Mouse (Mus musculus) neural tube, embryonic 15.5 days (tissue): ENCODE data around the gene Dagla. TPM values are rescaled to one million over a fixed set of nuclear protein-coding genes. Genes with fewer than 3 reads are reported as not detected.

ENCODE experiments used
- ATAC-seq: fragments of 200-750 bp; cut with Nextera tagmentation; 2 replicates; pipeline ENCODE4 v1.8.0; 2017; ENCODE audit warnings: mild to moderate bottlenecking, moderate TSS enrichment, moderate library complexity; ENCODE audit not compliant: low FRiP score
- H3K27ac ChIP-seq: fragments of 300-500 bp; sonication (generic); replicated peaks from 2 replicates; pipeline ENCODE4 v1.5.1; 2015; ENCODE audit warnings: mild to moderate bottlenecking, inconsistent platforms
- H3K27me3 ChIP-seq: fragments of 300-500 bp; sonication (generic); replicated peaks from 2 replicates; pipeline ENCODE4 v1.6.1; 2015; ENCODE audit warnings: inconsistent platforms
- H3K36me3 ChIP-seq: fragments of 300-500 bp; sonication (generic); 2 replicates; pipeline ENCODE4 v1.6.1; 2015; ENCODE audit warnings: inconsistent platforms
- H3K4me1 ChIP-seq: fragments of 300-500 bp; sonication (generic); 2 replicates; pipeline ENCODE4 v1.6.1; 2015; ENCODE audit warnings: inconsistent platforms
- H3K4me2 ChIP-seq: fragments of 300-500 bp; sonication (generic); 2 replicates; pipeline ENCODE4 v1.6.1; 2015; ENCODE audit warnings: inconsistent platforms, mild to moderate bottlenecking, moderate library complexity
- H3K4me3 ChIP-seq: fragments of 300-500 bp; sonication (generic); replicated peaks from 2 replicates; pipeline ENCODE4 v1.5.1; 2015; ENCODE audit warnings: mild to moderate bottlenecking, inconsistent platforms
- H3K9ac ChIP-seq: fragments of 300-500 bp; sonication (generic); replicated peaks from 2 replicates; pipeline ENCODE4 v1.6.1; 2015; ENCODE audit warnings: mild to moderate bottlenecking, inconsistent platforms
- H3K9me3 ChIP-seq: fragments of 300-500 bp; sonication (generic); replicated peaks from 2 replicates; pipeline ENCODE4 v1.6.1; 2016; ENCODE audit warnings: inconsistent platforms
- WGBS: fragments of 180-500 bp; shearing (Covaris S2); methylation state at CpG from one replicate; pipeline ENCODE4 v1.1.7; 2015; ENCODE audit warnings: mixed read lengths; 5-methylcytosine and 5-hydroxymethylcytosine counted together
- polyA plus RNA-seq: library from polyadenylated mRNA; unstranded; fragments of >200 nt; fragmentation: Nextera tagmentation; extraction: Ambion mirVana; gene quantifications from 2 replicates; pipeline ENCODE4 v1.2.1, GENCODE M21; 2015

The Dagla gene
- polyA plus RNA-seq, 1 experiment from 2014 or later, result 12.2 TPM

- Histone ChIP-seq H3K36me3 (no peaks in the 10 kb centered on the region), H3K4me3 (no peak overlapping the region), H3K9me3 (no peaks in the 10 kb centered on the region)
These were observed 2.7 kb upstream of the Dagla start for GRCm38 (mm10) chr19:10307351-10307750.

GRCm38 (mm10) chr19:10306521-10307243, 2.0 kb upstream of the Dagla start:
- H3K9me3 ChIP-seq, result no peaks in the 10 kb centered on the region
- no peak overlapping the region for H3K27ac ChIP-seq
- H3K9ac ChIP-seq, result no peak overlapping the region
- no peak overlapping the region for H3K4me2 ChIP-seq
- no peak overlapping the region for H3K4me3 ChIP-seq
- H3K27me3 ChIP-seq, result peaks cover 9% of the 10 kb centered on the region; the same call in 1 of the 2 replicates
- H3K4me1 ChIP-seq, result peaks cover 31% of the 10 kb centered on the region
- no peaks in the 10 kb centered on the region for H3K36me3 ChIP-seq
- 89% methylated on average over 5 of the region's 5 CpGs for whole genome bisulfite sequencing
- no peak for ATAC-seq

More at GRCm38 (mm10) chr19:10307351-10307750, 2.7 kb upstream of the Dagla start:
- H3K4me1 ChIP-seq, result peaks cover 28% of the 10 kb centered on the region
- 76% methylated on average over 5 of the region's 5 CpGs for WGBS
- H3K4me2 ChIP-seq, result no peak overlapping the region
- H3K27me3 ChIP-seq, result peaks cover 9% of the 10 kb centered on the region; the same call in 1 of the 2 replicates
- H3K9ac ChIP-seq, result no peak overlapping the region
- no peak overlapping the region for H3K27ac ChIP-seq
- ATAC-seq, result no peak

- H3K9ac ChIP-seq, result no peak overlapping the region
- 89% methylated on average over 12 of the region's 12 CpGs for WGBS
- no peak overlapping the region for H3K4me3 ChIP-seq
- no peaks in the 10 kb centered on the region for H3K36me3 ChIP-seq
- no peaks in the 10 kb centered on the region for H3K9me3 ChIP-seq
- H3K27me3 ChIP-seq, result peaks cover 9% of the 10 kb centered on the region; the same call in 1 of the 2 replicates
- ATAC-seq, result no peak
- H3K4me1 ChIP-seq, result peaks cover 41% of the 10 kb centered on the region
- no peak overlapping the region for H3K27ac ChIP-seq
- H3K4me2 ChIP-seq, result peak overlapping the region; percentile 81; the same call in 1 of the 2 replicates
These were observed 963 bp upstream of the Dagla start for GRCm38 (mm10) chr19:10305640-10306039.

GRCm38 (mm10) chr19:10304395-10304794, 282 bp downstream of the Dagla start:
- Histone ChIP-seq H3K9me3 (no peaks in the 10 kb centered on the region), H3K27me3 (peaks cover 9% of the 10 kb centered on the region; the same call in 1 of the 2 replicates), H3K27ac (0 out of 2 replicates have a peak overlapping the region, but pooled peaks have one; percentile 23), H3K4me2 (peak overlapping the region; percentile 81), H3K36me3 (no peaks in the 10 kb centered on the region), H3K9ac (peak overlapping the region; percentile 87), H3K4me1 (peaks cover 43% of the 10 kb centered on the region), H3K4me3 (peak overlapping the region; percentile 90)
- ATAC-seq, result peak; percentile 61
- WGBS, result 3% methylated on average over 37 of the region's 37 CpGs

GRCm38 (mm10) chr19:10302852-10303251, 1.8 kb downstream of the Dagla start:
- WGBS, result 92% methylated on average over 3 of the region's 3 CpGs
- no peak overlapping the region for H3K4me3 ChIP-seq
- no peak overlapping the region for H3K4me2 ChIP-seq
- H3K36me3 ChIP-seq, result no peaks in the 10 kb centered on the region
- H3K9me3 ChIP-seq, result no peaks in the 10 kb centered on the region
- ATAC-seq, result no peak
- H3K9ac ChIP-seq, result no peak overlapping the region
- no peak overlapping the region for H3K27ac ChIP-seq
- H3K27me3 ChIP-seq, result peaks cover 9% of the 10 kb centered on the region; the same call in 1 of the 2 replicates
- peaks cover 45% of the 10 kb centered on the region for H3K4me1 ChIP-seq

GRCm38 (mm10) chr19:10301866-10302356, 2.8 kb downstream of the Dagla start:
- Histone ChIP-seq H3K27me3 (peaks cover 9% of the 10 kb centered on the region), H3K9ac (no peak overlapping the region), H3K36me3 (no peaks in the 10 kb centered on the region), H3K27ac (no peak overlapping the region), H3K4me1 (peaks cover 51% of the 10 kb centered on the region), H3K4me2 (no peak overlapping the region), H3K9me3 (no peaks in the 10 kb centered on the region), H3K4me3 (no peak overlapping the region)
- no peak for ATAC-seq
- 77% methylated on average over 4 of the region's 4 CpGs for WGBS

- Histone ChIP-seq H3K4me3 (no peak overlapping the region), H3K27ac (no peak overlapping the region), H3K9me3 (no peaks in the 10 kb centered on the region), H3K4me2 (no peak overlapping the region), H3K27me3 (peaks cover 7% of the 10 kb centered on the region), H3K36me3 (no peaks in the 10 kb centered on the region), H3K9ac (no peak overlapping the region), H3K4me1 (peaks cover 58% of the 10 kb centered on the region)
- WGBS, result 62% methylated on average over 11 of the region's 11 CpGs
- no peak for ATAC-seq
These were observed 3.4 kb downstream of the Dagla start for GRCm38 (mm10) chr19:10301263-10301662.

GRCm38 (mm10) chr19:10300809-10301208, 3.9 kb downstream of the Dagla start:
- Histone ChIP-seq H3K9me3 (no peaks in the 10 kb centered on the region), H3K27ac (no peak overlapping the region), H3K36me3 (no peaks in the 10 kb centered on the region), H3K4me1 (peaks cover 62% of the 10 kb centered on the region), H3K4me3 (no peak overlapping the region), H3K27me3 (peaks cover 4% of the 10 kb centered on the region), H3K4me2 (no peak overlapping the region), H3K9ac (no peak overlapping the region)
- WGBS, result 90% methylated on average over 4 of the region's 4 CpGs
- no peak for ATAC-seq

- Histone ChIP-seq H3K4me1 (peaks cover 64% of the 10 kb centered on the region), H3K4me2 (no peak overlapping the region), H3K9me3 (no peaks in the 10 kb centered on the region), H3K36me3 (no peaks in the 10 kb centered on the region), H3K4me3 (no peak overlapping the region), H3K27me3 (no peaks in the 10 kb centered on the region; the same call in 1 of the 2 replicates), H3K27ac (no peak overlapping the region), H3K9ac (no peak overlapping the region)
- no peak for ATAC-seq
- WGBS, result 76% methylated on average over 4 of the region's 4 CpGs
These were observed 6.4 kb downstream of the Dagla start for GRCm38 (mm10) chr19:10298268-10298667.

- H3K9ac ChIP-seq, result no peak overlapping the region
- H3K36me3 ChIP-seq, result no peaks in the 10 kb centered on the region
- ATAC-seq, result no peak
- whole genome bisulfite sequencing, result 39% methylated on average over 8 of the region's 8 CpGs
- peaks cover 60% of the 10 kb centered on the region for H3K4me1 ChIP-seq
- no peak overlapping the region for H3K4me3 ChIP-seq
- no peaks in the 10 kb centered on the region for H3K9me3 ChIP-seq
- no peak overlapping the region for H3K4me2 ChIP-seq
- H3K27ac ChIP-seq, result peak overlapping the region; percentile 62; the same call in 1 of the 2 replicates
- H3K27me3 ChIP-seq, result no peaks in the 10 kb centered on the region; the same call in 1 of the 2 replicates
These were observed 7.6 kb downstream of the Dagla start for GRCm38 (mm10) chr19:10297041-10297503.

- H3K27me3 ChIP-seq, result no peaks in the 10 kb centered on the region; the same call in none of the 2 replicates
- peaks cover 58% of the 10 kb centered on the region for H3K4me1 ChIP-seq
- H3K27ac ChIP-seq, result 0 out of 2 replicates have a peak overlapping the region, but pooled peaks have one; percentile 62
- no peaks in the 10 kb centered on the region for H3K36me3 ChIP-seq
- no peaks in the 10 kb centered on the region for H3K9me3 ChIP-seq
- WGBS, result 26% methylated on average over 5 of the region's 5 CpGs
- ATAC-seq, result no peak
- H3K4me3 ChIP-seq, result no peak overlapping the region
- H3K4me2 ChIP-seq, result no peak overlapping the region
- no peak overlapping the region for H3K9ac ChIP-seq
These were observed 8.4 kb downstream of the Dagla start for GRCm38 (mm10) chr19:10296306-10296705.
